Mouse (Mus musculus) urinary bladder, postnatal 10 days (tissue): Measurements from ENCODE around the gene Sh3pxd2a.

Source experiments
- DNase-seq: peaks from one replicate; pipeline ENCODE4 v3.0.0; 2022; ENCODE audit warnings: low spot score

Gene Sh3pxd2a

DNA sequence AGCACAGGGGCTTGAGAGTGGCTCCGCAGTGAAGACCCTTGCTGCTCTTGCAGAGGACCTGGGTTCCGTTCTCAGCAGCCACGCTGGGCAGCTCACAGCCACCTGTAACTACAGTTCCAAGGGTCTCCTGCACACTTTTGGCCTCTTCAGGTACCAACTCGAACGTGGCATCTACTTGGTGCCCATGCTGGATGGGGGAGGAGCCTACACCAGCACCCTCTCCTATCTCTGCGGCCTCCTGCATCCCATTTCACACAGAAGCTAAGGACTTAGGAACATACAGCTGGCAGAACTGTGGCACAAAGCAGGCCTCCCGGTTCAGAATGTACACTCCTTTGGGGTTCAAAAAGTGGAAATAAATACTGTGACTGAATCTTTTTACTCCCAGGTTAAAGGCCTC is 127.0 kb downstream of the Sh3pxd2a start:
- no peak for DNase-seq

DNA sequence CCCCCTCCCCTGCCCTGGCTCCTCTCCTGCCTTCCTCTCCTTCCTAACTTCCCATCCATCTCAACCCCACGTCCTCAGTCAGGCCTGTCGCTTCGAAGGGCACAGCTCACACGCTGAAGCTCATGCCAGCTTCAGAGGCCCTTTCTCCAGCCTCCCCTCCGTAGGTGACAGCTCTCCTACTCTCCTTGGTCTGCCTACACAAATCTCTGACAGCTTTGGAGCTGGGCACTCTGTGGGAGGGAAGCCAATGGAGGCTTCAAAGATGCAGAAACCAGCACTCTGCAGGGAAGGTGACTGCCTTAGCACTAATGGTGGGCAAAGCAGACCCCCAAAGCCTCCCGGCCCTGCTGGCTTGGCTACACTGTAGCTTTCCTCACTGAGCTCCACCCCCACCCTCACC is 128.9 kb downstream of the Sh3pxd2a start:
- DNase-seq: no peak

GRCm38 (mm10) chr19:47334713-47335112 is 129.5 kb downstream of the Sh3pxd2a start:
- no peak for DNase-seq

- DNase-seq: no peak
Observed at GRCm38 (mm10) chr19:47330743-47331227, 133.4 kb downstream of the Sh3pxd2a start.

DNA sequence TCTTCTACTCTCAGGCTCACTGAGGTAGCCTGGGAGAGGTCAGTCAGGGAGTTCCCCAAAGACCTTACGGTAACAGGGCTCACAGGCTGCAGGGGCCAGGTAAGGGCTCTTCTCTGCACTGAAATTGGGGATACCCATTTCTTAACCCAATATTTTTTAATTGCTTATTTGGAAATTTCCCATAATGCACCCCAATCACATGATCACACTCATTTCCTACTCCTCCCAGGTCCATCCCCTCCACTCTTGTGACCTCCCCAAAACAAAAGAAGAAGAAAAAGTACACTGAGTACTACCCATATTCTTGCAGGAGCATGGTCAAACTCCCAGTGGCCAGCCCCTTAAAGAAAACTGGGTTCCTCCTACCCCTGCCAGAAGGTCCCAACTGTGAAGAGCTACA is 135.1 kb downstream of the Sh3pxd2a start:
- DNase-seq: no peak

GRCm38 (mm10) chr19:47327896-47328882 is 136.0 kb downstream of the Sh3pxd2a start:
- DNase-seq: no peak

DNA sequence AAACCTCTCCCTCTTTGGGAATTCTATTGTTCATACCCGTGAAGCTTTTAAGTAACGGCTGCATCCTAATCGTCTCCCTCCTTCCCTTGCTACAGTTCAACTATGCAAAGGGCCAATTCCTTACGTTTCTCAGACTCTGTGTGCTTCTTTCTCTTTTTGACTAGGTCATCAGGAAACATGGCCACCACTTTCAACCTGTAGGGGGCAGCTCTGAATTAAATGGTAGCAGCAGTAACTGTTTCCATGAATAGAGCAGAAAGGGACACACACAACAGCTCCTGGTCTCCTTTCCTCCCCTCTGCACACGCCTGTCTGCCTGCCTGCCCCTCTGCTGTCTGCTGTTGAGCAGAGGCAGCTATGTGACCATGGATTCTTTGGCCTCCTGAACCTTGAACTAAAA is 138.3 kb downstream of the Sh3pxd2a start:
- DNase-seq: no peak

DNA sequence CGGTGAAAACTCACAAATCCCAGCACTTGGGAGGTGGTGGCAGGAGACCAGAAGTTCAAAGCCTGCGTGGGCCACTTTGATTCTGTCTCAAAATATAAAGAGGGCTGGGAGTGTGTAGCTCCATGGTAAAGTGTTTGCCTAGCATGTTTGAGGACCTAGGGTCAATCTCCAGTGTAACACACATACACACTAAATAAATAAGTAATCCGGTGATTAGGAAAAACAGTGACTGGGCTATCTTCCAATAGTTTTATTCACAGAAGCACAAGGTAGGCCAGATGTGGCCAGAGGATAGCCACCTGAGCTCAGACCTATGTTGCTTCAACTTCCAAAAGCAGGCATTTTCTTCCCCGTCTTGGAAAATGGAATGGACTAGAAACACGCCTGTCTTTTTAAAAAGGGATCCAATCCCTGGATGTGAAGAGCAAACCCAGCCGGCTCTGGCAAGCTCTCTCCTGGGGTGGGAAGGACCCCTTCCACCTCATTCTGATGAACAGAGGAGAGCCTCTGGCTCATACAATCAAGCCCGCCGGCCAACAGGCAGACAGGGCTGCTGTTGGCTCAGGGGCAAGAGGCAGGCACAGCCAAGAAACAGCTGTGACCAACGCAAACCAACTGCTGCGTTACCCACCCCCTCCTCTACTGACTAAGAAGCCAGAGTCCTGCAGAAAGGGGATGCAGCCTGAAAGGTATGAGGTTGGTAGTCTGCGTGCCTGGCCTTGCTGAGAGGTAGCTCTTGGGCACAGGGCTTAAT is 140.9 kb downstream of the Sh3pxd2a start:
- no peak for DNase-seq

- DNase-seq: no peak
Observed at GRCm38 (mm10) chr19:47320331-47320668, 143.9 kb downstream of the Sh3pxd2a start.

- no peak for DNase-seq
Observed at GRCm38 (mm10) chr19:47319521-47320330, 144.5 kb downstream of the Sh3pxd2a start.

DNA sequence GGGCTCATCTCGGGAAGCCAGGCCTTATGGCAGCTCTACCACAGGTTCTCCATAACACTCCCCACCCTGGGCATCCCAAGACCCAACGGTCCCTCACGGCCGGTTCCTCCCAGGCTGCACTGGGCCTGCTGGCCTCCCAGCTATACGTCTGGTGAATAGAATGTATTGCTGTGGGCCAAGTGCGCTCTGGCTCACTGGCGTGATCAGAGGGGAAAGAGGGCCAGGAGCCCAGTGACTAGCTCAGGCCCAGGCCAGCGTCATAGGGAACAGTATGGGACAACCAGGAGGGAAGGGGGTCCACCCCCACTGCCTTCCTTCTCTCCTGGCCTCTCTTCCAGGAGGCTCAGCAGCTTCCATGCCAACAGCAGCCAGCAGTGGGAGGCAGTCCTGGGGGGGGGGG is 145.1 kb downstream of the Sh3pxd2a start:
- no peak for DNase-seq

- no peak for DNase-seq
Observed at GRCm38 (mm10) chr19:47317063-47317938, 146.9 kb downstream of the Sh3pxd2a start.

DNA sequence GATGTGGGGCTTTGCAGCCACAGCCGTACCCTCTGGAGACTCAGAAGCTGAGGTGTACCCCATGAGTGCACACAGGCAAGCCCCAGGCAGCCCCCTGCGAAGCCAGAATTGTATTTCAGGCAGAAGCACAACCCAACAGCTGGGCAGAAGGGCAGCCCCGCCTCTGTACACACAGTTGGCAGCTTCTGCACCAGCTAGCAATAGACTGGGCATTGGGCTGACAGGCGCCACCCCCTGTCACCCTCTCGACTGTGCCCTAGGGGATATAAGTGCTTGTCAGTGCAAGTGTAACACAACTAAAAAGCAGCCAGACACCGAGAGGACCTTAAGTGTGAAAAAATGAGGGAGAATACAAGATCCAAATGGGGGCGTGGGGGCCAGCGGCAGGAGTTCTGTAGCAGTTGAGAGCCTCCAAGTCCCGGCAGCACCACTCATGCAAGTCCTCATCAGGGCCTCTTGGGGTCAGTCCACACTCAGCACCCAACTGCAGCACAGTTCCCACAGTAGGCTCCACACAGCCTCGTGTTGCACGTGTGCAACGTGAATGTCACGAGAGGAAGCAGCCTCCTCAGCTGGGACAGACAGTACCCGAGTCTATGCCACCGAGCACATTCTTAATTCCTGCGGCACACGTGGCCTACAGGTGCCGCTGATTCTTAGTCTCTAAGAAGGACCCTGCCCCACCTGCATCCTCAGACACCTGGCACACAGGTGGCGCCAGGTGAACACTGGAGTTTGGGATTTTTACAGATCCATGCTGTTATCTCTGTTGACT is 147.7 kb downstream of the Sh3pxd2a start:
- DNase-seq: no peak

GRCm38 (mm10) chr19:47315917-47316265 is 148.3 kb downstream of the Sh3pxd2a start:
- no peak for DNase-seq

GRCm38 (mm10) chr19:47315091-47315916 is 148.9 kb downstream of the Sh3pxd2a start:
- DNase-seq: no peak

DNA sequence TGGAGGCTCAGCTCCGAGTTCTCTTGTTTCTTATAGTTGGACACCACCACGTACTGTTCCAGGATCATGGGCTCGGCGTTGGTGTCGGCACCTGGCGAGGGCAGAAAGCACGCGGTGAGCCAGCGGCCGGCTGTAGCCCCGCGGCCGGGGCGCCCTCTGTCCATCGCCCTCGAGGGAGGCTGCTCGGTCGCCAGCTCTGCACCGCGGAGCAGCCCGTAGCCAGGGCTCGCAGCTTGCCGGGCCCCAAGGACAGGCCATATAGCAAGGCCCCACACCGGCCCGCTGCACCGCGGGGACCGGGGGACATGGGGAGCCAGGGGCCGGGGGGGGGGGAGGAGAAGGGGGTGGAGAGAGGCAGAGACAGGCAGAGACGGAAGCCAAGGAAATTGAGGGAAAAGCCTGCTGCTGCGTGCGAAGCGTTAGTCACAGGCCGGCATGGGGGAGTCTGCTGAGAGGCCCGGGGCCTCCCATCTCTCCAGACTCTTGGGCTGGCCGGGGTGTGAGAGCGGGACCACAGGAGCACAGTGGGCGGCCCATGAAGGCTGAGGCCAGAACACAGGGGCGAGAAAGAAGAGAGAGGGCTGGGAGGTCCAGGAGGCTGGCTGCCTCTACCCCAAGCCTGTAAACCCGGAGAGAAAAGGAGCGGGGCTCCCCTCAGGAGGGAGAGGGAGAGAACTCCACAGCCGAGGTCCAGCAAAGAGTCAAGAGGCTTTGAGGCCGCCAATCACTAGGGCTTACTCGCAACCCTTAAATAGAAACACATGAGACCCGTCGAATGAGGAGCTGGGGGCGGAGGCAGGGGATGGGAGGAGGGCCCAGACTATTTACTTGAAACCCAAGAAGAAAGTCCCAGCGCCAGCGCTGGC is 149.9 kb downstream of the Sh3pxd2a start:
- DNase-seq: no peak

DNA sequence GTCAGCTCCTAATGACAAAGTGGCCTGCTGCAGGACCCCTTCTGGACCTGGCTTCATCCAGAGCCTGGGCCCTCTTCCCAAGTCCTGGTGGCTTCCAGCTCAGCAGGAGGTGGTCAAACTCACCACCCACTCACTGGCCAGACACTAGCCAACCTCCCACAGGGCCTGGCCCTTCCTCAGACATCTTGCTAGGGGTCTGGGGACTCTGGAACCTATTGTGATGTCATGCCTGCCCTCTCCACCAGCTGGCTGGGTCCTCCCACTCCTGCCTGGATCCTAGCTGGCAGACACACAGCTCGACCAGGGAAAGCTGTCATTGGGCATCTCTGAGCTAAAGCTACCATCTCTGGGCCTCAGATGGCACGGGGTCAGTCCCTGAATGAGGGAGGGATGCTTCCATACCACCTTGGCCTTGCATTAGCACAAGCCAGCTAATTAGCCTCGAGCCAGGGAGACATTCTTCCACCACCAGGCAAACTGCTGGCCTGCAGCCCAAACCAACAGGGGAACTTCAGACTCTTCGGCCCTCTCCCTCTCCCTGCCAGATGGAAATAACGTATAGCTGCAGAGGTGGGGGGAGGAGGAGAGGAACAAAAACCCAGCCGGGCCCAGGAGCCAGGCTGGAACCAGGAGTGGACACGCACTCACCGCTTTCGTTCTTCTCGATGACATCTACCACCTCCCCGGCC is 150.7 kb downstream of the Sh3pxd2a start:
- no peak for DNase-seq

DNA sequence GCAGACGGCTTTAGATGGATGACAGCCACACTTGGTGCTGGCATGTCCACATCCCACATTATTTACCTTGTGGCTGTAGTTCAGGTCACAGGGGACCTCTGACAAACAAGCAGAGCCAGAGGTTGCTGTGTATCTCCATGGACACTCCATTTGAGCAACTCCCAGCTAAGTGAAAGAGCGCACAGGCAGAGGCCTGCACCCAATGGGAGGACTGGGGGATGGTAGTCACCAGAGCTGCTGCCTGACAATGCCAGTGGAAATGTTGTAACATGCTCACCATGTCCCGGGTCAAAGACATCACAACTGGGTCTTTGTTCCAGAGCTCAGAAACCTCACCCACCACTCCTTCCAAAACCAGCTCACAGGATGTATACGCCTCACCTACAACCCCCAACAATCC is 153.0 kb downstream of the Sh3pxd2a start:
- no peak for DNase-seq
